Mouse (Mus musculus): Measurements from ENCODE around the gene Bsx. TPM values are rescaled to one million over a fixed set of nuclear protein-coding genes. Genes with fewer than 3 reads are reported as not detected.

Bsx gene
- not detected in 2 replicates for polyA plus RNA-seq (2014; fragmentation: Nextera tagmentation; extraction: Ambion mirVana)

DNA sequence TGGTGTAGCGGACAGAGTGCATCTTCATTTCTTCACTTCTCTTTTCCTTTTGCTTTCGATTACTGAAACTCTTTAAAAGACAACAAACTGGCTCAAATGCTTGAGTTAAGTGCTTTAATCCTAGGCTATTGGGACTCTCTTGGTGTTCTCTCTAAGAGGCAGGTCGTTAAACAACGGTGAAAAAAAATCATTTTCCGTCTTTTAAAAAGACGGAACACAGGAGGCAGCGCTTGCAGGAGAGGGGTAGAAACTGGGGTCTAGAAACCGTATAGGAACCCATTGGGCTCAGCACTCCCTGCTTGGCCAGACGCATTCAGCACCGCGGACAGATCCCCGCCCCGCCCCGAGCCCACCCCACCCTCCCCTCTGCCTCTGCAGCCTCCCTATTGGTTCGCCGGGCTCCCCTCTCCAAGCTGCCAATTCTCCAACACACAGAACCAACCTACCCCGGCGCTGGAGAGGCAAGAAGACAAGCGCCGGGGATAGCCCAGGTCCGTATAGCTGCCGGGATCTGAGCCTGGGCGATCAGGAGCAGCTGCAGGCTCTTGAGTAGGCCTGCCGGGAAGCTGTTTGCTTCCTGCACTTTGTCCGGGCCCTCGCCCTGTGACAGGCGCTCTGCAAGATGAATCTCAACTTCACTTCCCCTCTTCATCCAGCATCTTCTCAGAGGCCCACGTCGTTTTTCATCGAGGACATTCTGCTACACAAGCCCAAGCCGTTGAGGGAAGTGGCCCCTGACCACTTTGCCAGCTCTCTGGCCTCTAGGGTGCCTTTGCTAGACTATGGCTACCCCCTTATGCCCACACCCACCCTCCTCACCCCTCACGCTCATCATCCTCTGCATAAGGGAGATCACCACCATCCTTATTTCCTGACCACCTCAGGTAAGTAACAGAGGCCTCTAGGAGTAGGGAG, at the start of gene Bsx:
Gene Bsx, plus strand, starts transcription at position 572 of the 915 bp plus-strand sequence.
- Histone ChIP-seq H3K4me2 (replicated peaks; ENCODE audit: low read depth, low read length) (no peak within 1 kb of the TSS; the same call in 1 of the 2 replicates), H3K27me3 (ENCODE audit: control insufficient read depth, insufficient read depth, low read length) (peaks cover 90% of the 10 kb centered on the region), H3K4me1 (replicated peaks; ENCODE audit: control insufficient read depth, insufficient read depth, low read length) (peaks cover 5% of the 10 kb centered on the region; the same call in 1 of the 2 replicates), H3K36me3 (ENCODE audit: control insufficient read depth, insufficient read depth, low read length) (no peaks in the 10 kb centered on the region), H3K9me3 (ENCODE audit: control insufficient read depth, low read length) (no peaks in the 10 kb centered on the region), H3K27ac (ENCODE audit: low read depth, low read length) (no peak within 1 kb of the TSS), H3K4me3 (ENCODE audit: low read depth, low read length) (no peak within 1 kb of the TSS), H3K9ac (ENCODE audit: low read depth, low read length) (no peak within 1 kb of the TSS)
- DNase-seq (ENCODE audit: low spot score) = peak; percentile 83
- peak; percentile 69 for ATAC-seq (ENCODE audit: low FRiP score)
- WGBS = 3% methylated on average over 32 of the region's 32 CpGs

DNA sequence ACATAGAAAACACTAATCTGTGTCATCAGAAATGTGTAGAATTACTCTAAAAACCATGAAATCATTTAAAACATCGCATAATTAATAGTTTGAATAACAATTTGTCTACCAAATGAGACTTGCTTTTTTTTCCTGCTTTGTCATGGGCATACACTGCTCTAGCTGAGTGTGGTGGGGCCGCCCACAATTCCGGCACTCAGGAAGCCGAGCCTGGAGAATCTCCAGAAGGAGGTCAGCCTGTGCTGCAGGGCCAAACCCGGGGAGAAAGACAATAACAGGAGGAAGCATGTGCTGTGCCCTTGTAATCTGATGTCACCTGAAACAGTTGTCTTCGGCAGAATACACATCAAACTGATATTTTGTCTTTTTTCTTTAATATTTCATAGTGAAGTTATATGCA, 48.3 kb upstream of the Bsx start:
- Histone ChIP-seq H3K4me1 (replicated peaks; ENCODE audit: control insufficient read depth, insufficient read depth, low read length) (0 out of 2 replicates have a peak, but pooled peaks cover 4% of the 10 kb centered on the region), H3K4me2 (replicated peaks; ENCODE audit: low read depth, low read length) (no peak overlapping the region), H3K27ac (ENCODE audit: low read depth, low read length) (no peak overlapping the region), H3K27me3 (ENCODE audit: control insufficient read depth, insufficient read depth, low read length) (no peaks in the 10 kb centered on the region), H3K4me3 (ENCODE audit: low read depth, low read length) (no peak overlapping the region), H3K9me3 (ENCODE audit: control insufficient read depth, low read length) (no peaks in the 10 kb centered on the region), H3K9ac (ENCODE audit: low read depth, low read length) (no peak overlapping the region), H3K36me3 (ENCODE audit: control insufficient read depth, insufficient read depth, low read length) (no peaks in the 10 kb centered on the region)
- DNase-seq (ENCODE audit: low spot score) (no peak), ATAC-seq (ENCODE audit: low FRiP score) (no peak)
- WGBS = 50% methylated on average over 6 of the region's 6 CpGs

- H3K4me1 ChIP-seq (replicated peaks; ENCODE audit: control insufficient read depth, insufficient read depth, low read length) = no peaks in the 10 kb centered on the region
- H3K9ac ChIP-seq (ENCODE audit: low read depth, low read length) = no peak overlapping the region
- WGBS = 80% methylated on average over 4 of the region's 4 CpGs
- DNase-seq (ENCODE audit: low spot score) (no peak), ATAC-seq (ENCODE audit: low FRiP score) (no peak)
- H3K27ac ChIP-seq (ENCODE audit: low read depth, low read length) = no peak overlapping the region
- H3K36me3 ChIP-seq (ENCODE audit: control insufficient read depth, insufficient read depth, low read length) = no peaks in the 10 kb centered on the region
- H3K9me3 ChIP-seq (ENCODE audit: control insufficient read depth, low read length) = no peaks in the 10 kb centered on the region
- H3K27me3 ChIP-seq (ENCODE audit: control insufficient read depth, insufficient read depth, low read length) = no peaks in the 10 kb centered on the region
- H3K4me2 ChIP-seq (replicated peaks; ENCODE audit: low read depth, low read length) = no peak overlapping the region
- H3K4me3 ChIP-seq (ENCODE audit: low read depth, low read length) = no peak overlapping the region
Observed at GRCm38 (mm10) chr9:40827366-40827765, 46.6 kb upstream of the Bsx start.

- H3K4me3 ChIP-seq (ENCODE audit: low read depth, low read length) = no peak overlapping the region
- no peaks in the 10 kb centered on the region for H3K4me1 ChIP-seq (replicated peaks; ENCODE audit: control insufficient read depth, insufficient read depth, low read length)
- WGBS = 7% methylated on average over 12 of the region's 12 CpGs
- ATAC-seq (ENCODE audit: low FRiP score) (no peak), DNase-seq (ENCODE audit: low spot score) (peak; percentile 92)
- H3K27ac ChIP-seq (ENCODE audit: low read depth, low read length) = no peak overlapping the region
- no peaks in the 10 kb centered on the region for H3K36me3 ChIP-seq (ENCODE audit: control insufficient read depth, insufficient read depth, low read length)
- no peak overlapping the region for H3K4me2 ChIP-seq (replicated peaks; ENCODE audit: low read depth, low read length)
- no peaks in the 10 kb centered on the region for H3K9me3 ChIP-seq (ENCODE audit: control insufficient read depth, low read length)
- no peak overlapping the region for H3K9ac ChIP-seq (ENCODE audit: low read depth, low read length)
- no peaks in the 10 kb centered on the region for H3K27me3 ChIP-seq (ENCODE audit: control insufficient read depth, insufficient read depth, low read length)
Observed at GRCm38 (mm10) chr9:40834569-40834968, 39.4 kb upstream of the Bsx start.

- ATAC-seq (ENCODE audit: low FRiP score) = no peak
Observed at GRCm38 (mm10) chr9:40836681-40837080, 37.2 kb upstream of the Bsx start.

DNA sequence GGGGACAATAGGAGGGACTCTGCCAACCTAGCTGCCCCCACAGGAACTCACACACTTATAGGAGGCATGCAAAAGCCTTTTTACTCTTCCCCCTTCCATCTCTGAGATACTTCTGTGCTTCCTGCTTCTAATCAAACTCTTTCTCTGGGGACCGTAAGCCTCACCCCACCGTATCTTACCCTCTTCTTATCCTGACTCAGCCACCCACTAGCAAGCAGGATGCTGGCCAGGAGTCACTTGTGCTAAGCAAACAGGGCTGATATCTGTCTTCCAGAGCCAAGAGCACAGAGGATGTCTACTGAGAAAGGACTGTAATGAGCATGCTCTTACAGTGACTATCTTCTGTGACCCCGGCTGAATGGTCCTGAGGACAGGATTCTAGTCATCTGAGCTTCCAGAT, 34.3 kb upstream of the Bsx start:
- WGBS = 83% methylated on average over 3 of the region's 3 CpGs
- H3K9ac ChIP-seq (ENCODE audit: low read depth, low read length) = no peak overlapping the region
- ATAC-seq (ENCODE audit: low FRiP score) (no peak), DNase-seq (ENCODE audit: low spot score) (no peak)
- no peak overlapping the region for H3K27ac ChIP-seq (ENCODE audit: low read depth, low read length)
- H3K9me3 ChIP-seq (ENCODE audit: control insufficient read depth, low read length) = no peaks in the 10 kb centered on the region
- H3K36me3 ChIP-seq (ENCODE audit: control insufficient read depth, insufficient read depth, low read length) = no peaks in the 10 kb centered on the region
- no peak overlapping the region for H3K4me3 ChIP-seq (ENCODE audit: low read depth, low read length)
- no peaks in the 10 kb centered on the region for H3K4me1 ChIP-seq (replicated peaks; ENCODE audit: control insufficient read depth, insufficient read depth, low read length)
- no peaks in the 10 kb centered on the region for H3K27me3 ChIP-seq (ENCODE audit: control insufficient read depth, insufficient read depth, low read length)
- no peak overlapping the region for H3K4me2 ChIP-seq (replicated peaks; ENCODE audit: low read depth, low read length)

More at GRCm38 (mm10) chr9:40836681-40837080, 37.2 kb upstream of the Bsx start:
- H3K27me3 ChIP-seq (ENCODE audit: control insufficient read depth, insufficient read depth, low read length) = no peaks in the 10 kb centered on the region
- no peaks in the 10 kb centered on the region for H3K4me1 ChIP-seq (replicated peaks; ENCODE audit: control insufficient read depth, insufficient read depth, low read length)
- 89% methylated on average over 3 of the region's 3 CpGs for WGBS
- H3K9ac ChIP-seq (ENCODE audit: low read depth, low read length) = no peak overlapping the region
- no peak overlapping the region for H3K4me2 ChIP-seq (replicated peaks; ENCODE audit: low read depth, low read length)
- no peak for DNase-seq (ENCODE audit: low spot score)
- no peak overlapping the region for H3K27ac ChIP-seq (ENCODE audit: low read depth, low read length)
- no peaks in the 10 kb centered on the region for H3K36me3 ChIP-seq (ENCODE audit: control insufficient read depth, insufficient read depth, low read length)
- H3K9me3 ChIP-seq (ENCODE audit: control insufficient read depth, low read length) = no peaks in the 10 kb centered on the region
- H3K4me3 ChIP-seq (ENCODE audit: low read depth, low read length) = no peak overlapping the region

DNA sequence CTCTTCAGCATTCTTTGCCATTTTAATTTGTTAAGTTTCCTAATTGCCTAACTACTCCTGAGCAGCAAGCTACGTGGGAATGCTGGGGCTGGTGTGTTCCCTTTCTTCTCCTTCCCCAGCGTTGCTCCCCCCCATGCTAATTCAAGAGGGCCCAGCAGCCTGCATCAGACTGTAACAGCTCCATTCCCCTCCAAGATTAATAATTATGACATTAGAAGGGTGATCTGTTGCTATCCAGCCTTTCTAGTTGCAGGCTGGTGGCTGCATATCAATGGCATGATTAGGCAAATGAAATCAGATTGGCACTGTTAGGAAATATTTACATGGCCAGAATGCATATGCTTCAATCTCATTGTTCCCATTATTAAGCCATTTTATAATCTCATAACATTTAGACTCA, 22.4 kb upstream of the Bsx start:
- 37% methylated on average over 2 of the region's 2 CpGs for WGBS
- Histone ChIP-seq H3K9ac (ENCODE audit: low read depth, low read length) (no peak overlapping the region), H3K9me3 (ENCODE audit: control insufficient read depth, low read length) (no peaks in the 10 kb centered on the region), H3K4me2 (replicated peaks; ENCODE audit: low read depth, low read length) (no peak overlapping the region), H3K36me3 (ENCODE audit: control insufficient read depth, insufficient read depth, low read length) (no peaks in the 10 kb centered on the region), H3K4me1 (replicated peaks; ENCODE audit: control insufficient read depth, insufficient read depth, low read length) (no peaks in the 10 kb centered on the region), H3K4me3 (ENCODE audit: low read depth, low read length) (no peak overlapping the region), H3K27me3 (ENCODE audit: control insufficient read depth, insufficient read depth, low read length) (peaks cover 4% of the 10 kb centered on the region; the same call in 1 of the 2 replicates), H3K27ac (ENCODE audit: low read depth, low read length) (no peak overlapping the region)
- ATAC-seq (ENCODE audit: low FRiP score) (no peak), DNase-seq (ENCODE audit: low spot score) (no peak)

DNA sequence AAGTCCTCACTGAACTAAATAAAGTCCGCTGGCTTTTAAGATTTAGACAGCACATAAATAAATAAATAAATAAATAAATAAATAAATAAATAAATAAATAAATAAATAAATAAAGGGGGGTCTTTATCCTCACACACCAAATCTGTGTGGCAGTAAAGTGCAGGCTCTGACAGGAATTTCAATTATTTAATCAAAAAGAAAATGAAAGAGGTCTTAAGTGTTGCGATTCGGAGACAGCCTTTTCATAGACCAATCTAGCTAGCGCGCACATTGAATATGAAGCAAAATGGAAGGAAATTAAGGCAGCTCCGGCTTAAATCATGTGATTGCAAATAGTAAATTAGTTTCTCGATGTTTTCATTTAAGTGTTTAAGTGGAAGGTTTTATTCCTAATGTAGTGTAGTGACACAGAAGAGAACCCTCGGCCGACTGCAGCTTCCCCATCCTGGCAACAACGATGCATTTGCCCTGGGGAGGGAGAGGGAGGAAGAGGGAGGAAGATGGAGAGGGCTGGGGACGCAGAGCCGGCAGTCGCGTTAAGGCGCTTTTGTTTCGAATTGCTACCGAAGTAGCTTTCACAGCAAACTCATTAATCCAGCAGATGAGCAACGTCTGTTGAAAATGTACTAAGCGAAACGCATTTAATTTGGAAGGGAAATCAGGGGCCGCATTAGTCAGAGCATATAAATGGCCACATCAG, 15.3 kb upstream of the Bsx start:
- H3K27me3 ChIP-seq (ENCODE audit: control insufficient read depth, insufficient read depth, low read length) = peaks cover 17% of the 10 kb centered on the region
- DNase-seq (ENCODE audit: low spot score) (peak; percentile 67), ATAC-seq (ENCODE audit: low FRiP score) (peak; percentile 70)
- H3K9ac ChIP-seq (ENCODE audit: low read depth, low read length) = peak overlapping the region; percentile 34; the same call in 1 of the 2 replicates
- peak overlapping the region; percentile 51 for H3K4me2 ChIP-seq (replicated peaks; ENCODE audit: low read depth, low read length)
- no peaks in the 10 kb centered on the region for H3K9me3 ChIP-seq (ENCODE audit: control insufficient read depth, low read length)
- no peaks in the 10 kb centered on the region for H3K36me3 ChIP-seq (ENCODE audit: control insufficient read depth, insufficient read depth, low read length)
- H3K4me3 ChIP-seq (ENCODE audit: low read depth, low read length) = peak overlapping the region; percentile 28
- WGBS = 9% methylated on average over 21 of the region's 21 CpGs
- no peak overlapping the region for H3K27ac ChIP-seq (ENCODE audit: low read depth, low read length)
- no peaks in the 10 kb centered on the region; the same call in 1 of the 2 replicates for H3K4me1 ChIP-seq (replicated peaks; ENCODE audit: control insufficient read depth, insufficient read depth, low read length)
